Mouse (Mus musculus): ENCODE measurements at regions not wholly inside any gene's neighbourhood (a gene's known extent, or its start where the extent isn't known, plus 50 kb on each side); places are given as distances from the start of the nearest gene placed in this dataset.

- TF ChIP-seq CTCF (conservative IDR thresholded peaks at IDR 0.05; ENCODE audit: insufficient read depth, insufficient read length, low read depth, low read length), result no peak
- TF ChIP-seq POLR2A (IDR thresholded peaks at IDR 0.05; ENCODE audit: low read depth, low read length), result no peak
Observed at GRCm38 (mm10) chr9:113115576-113115975, 592.5 kb downstream of the Pdcd6ip start.
